Mouse (Mus musculus) myocyte (in vitro differentiated cells): ENCODE measurements at regions not wholly inside any gene's neighbourhood (a gene's known extent, or its start where the extent isn't known, plus 50 kb on each side); places are given as distances from the start of the nearest gene placed in this dataset.

Source experiments
- H3K27me3 ChIP-seq: one replicate; pipeline ENCODE4 v1.6.1; 2011; ENCODE audit not compliant: control insufficient read depth, insufficient read depth, insufficient read length
- H3K36me3 ChIP-seq: one replicate; pipeline ENCODE4 v1.6.1; 2011; ENCODE audit not compliant: control insufficient read depth, insufficient read depth
- H3K4me2 ChIP-seq: one replicate; pipeline ENCODE4 v1.6.1; 2011; ENCODE audit warnings: low read depth, control low read depth
- H3K4me3 ChIP-seq: one replicate; pipeline ENCODE4 v1.5.1; 2011; ENCODE audit warnings: mild to moderate bottlenecking, control low read depth, moderate library complexity
- H3K79me2 ChIP-seq: one replicate; pipeline ENCODE4 v1.6.1; 2011; ENCODE audit not compliant: control insufficient read depth, insufficient read depth
- H3ac ChIP-seq: one replicate; pipeline ENCODE4 v1.6.1; 2011; ENCODE audit not compliant: control insufficient read depth, insufficient read length
- CEBPB ChIP-seq: IDR thresholded peaks from 2 replicates; pipeline ENCODE4 v1.6.1; 2011; ENCODE audit warnings: mild to moderate bottlenecking, moderate library complexity; ENCODE audit not compliant: poor library complexity, insufficient read depth, severe bottlenecking
- E2F4 ChIP-seq: IDR thresholded peaks from one replicate; pipeline ENCODE4 v1.6.1; 2011; ENCODE audit warnings: mild to moderate bottlenecking, control low read depth, moderate library complexity; ENCODE audit not compliant: insufficient read depth
- MAX ChIP-seq: IDR thresholded peaks from one replicate; pipeline ENCODE4 v1.6.1; 2011; ENCODE audit warnings: low read depth, mild to moderate bottlenecking, control low read depth
- MYOD1 ChIP-seq, 3 experiments: IDR thresholded peaks; one replicate each; pipeline ENCODE4 v1.6.1; 2011; ENCODE audit warnings: control low read depth in 2 of 3, low read depth in 2 of 3, mild to moderate bottlenecking in 2 of 3, moderate library complexity in 1 of 3; ENCODE audit not compliant: insufficient read length in 2 of 3, control insufficient read depth in 1 of 3
- MYOG ChIP-seq, 3 experiments: IDR thresholded peaks; one replicate each; pipeline ENCODE4 v1.6.1; 2011; ENCODE audit warnings: control low read depth in 2 of 3, low read depth in 2 of 3, mild to moderate bottlenecking in 2 of 3; ENCODE audit not compliant: insufficient read length in 2 of 3, control insufficient read depth in 1 of 3, insufficient read depth in 1 of 3
- POLR2A ChIP-seq: IDR thresholded peaks from one replicate; pipeline ENCODE4 v1.6.1; 2011; ENCODE audit warnings: low read depth, mild to moderate bottlenecking, control low read depth, moderate library complexity; ENCODE audit not compliant: insufficient read length
- POLR2AphosphoS2 ChIP-seq: IDR thresholded peaks from one replicate; pipeline ENCODE4 v1.6.1; 2011; ENCODE audit warnings: low read depth, control low read depth; ENCODE audit not compliant: insufficient read length
- REST ChIP-seq: IDR thresholded peaks from one replicate; pipeline ENCODE4 v1.6.1; 2011; ENCODE audit warnings: mild to moderate bottlenecking, control low read depth, moderate library complexity; ENCODE audit not compliant: insufficient read depth, insufficient read length
- SRF ChIP-seq: IDR thresholded peaks from one replicate; pipeline ENCODE4 v1.6.1; 2011; ENCODE audit warnings: low read depth; ENCODE audit not compliant: control insufficient read depth, insufficient read length
- TCF12 ChIP-seq: IDR thresholded peaks from one replicate; pipeline ENCODE4 v1.6.1; 2011; ENCODE audit warnings: mild to moderate bottlenecking, control low read depth; ENCODE audit not compliant: poor library complexity, insufficient read depth, severe bottlenecking
- TCF3 ChIP-seq: IDR thresholded peaks from one replicate; pipeline ENCODE4 v1.6.1; 2011; ENCODE audit warnings: low read depth, control low read depth; ENCODE audit not compliant: insufficient read length
- USF1 ChIP-seq: IDR thresholded peaks from one replicate; pipeline ENCODE4 v1.6.1; 2011; ENCODE audit warnings: low read depth, mild to moderate bottlenecking, control low read depth, moderate library complexity

- H3K79me2 ChIP-seq = no peaks in the 10 kb centered on the region
- H3K27me3 ChIP-seq = peaks cover 6% of the 10 kb centered on the region
- H3K4me2 ChIP-seq = no peak overlapping the region
- TF ChIP-seq MYOD1 (IDR thresholded peaks at IDR 0.05; ENCODE audit: control insufficient read depth in 1 of 3, insufficient read length in 2 of 3, low read depth in 2 of 3) (no peak), REST (no peak)
- no peak overlapping the region for H3K4me3 ChIP-seq
- H3K36me3 ChIP-seq = no peaks in the 10 kb centered on the region
- no peak overlapping the region for H3ac ChIP-seq
These were observed 156.2 kb downstream of the Fam43a start for GRCm38 (mm10) chr16:30755771-30756170.

GRCm38 (mm10) chr16:30756678-30757077, 157.2 kb downstream of the Fam43a start:
- Histone ChIP-seq H3ac (no peak overlapping the region), H3K4me3 (no peak overlapping the region), H3K79me2 (no peaks in the 10 kb centered on the region), H3K27me3 (peaks cover 3% of the 10 kb centered on the region), H3K4me2 (no peak overlapping the region), H3K36me3 (no peaks in the 10 kb centered on the region)
- TF ChIP-seq MAX = no peak
- TF ChIP-seq MYOG (IDR thresholded peaks at IDR 0.05; ENCODE audit: control insufficient read depth in 1 of 3, insufficient read depth in 1 of 3, insufficient read length in 2 of 3, low read depth in 2 of 3) = no peak
- TF ChIP-seq CEBPB = no peak

DNA sequence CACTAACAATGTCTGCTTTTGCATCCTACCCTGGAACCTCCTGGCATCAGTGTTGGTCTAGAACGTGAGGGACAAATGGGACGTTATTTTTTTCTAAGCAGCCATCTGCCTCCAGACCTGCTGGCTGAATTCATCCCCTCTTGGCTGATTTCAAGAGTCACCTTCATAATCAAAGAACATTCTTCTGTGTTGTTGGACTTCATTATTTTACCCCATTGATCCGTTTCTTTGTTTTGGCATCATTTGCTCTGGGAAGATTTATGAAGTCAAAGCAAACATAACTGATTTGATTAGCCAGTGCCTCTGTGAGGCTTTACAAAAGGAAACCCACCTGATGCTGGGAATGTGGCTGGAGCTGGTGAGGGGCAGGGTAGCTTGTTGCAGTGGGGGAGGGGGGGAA, 158.0 kb downstream of the Fam43a start:
- no peaks in the 10 kb centered on the region for H3K27me3 ChIP-seq
- no peak overlapping the region for H3ac ChIP-seq
- no peaks in the 10 kb centered on the region for H3K79me2 ChIP-seq
- no peak overlapping the region for H3K4me3 ChIP-seq
- H3K36me3 ChIP-seq = no peaks in the 10 kb centered on the region
- no peak overlapping the region for H3K4me2 ChIP-seq
- TF ChIP-seq MAX = no peak
- no peak for TF ChIP-seq REST
- TF ChIP-seq POLR2A = no peak
- no peak for TF ChIP-seq TCF12
- no peak for TF ChIP-seq TCF3
- no peak for TF ChIP-seq E2F4
- TF ChIP-seq SRF = no peak
- no peak for TF ChIP-seq CEBPB

DNA sequence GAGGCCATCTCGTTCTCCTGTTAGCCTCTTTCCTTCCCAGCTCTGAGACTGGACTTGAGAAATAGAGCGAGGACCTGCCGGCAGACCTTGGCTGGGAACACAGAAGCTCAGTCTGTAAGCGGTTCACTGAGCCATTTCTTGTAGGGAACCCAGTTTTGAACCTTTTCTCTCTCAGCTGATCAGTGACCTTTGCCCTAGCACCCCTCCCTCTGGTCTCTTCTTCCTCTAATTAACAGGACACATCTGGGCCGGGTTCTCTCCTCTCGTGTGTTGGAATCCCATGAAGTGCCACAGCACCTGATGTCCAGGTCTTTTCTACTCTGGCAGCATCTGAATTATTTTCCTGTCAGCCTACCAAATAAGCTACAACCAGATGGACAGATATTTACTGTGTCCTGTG, 158.5 kb downstream of the Fam43a start:
- TF ChIP-seq MYOG (IDR thresholded peaks at IDR 0.05; ENCODE audit: control insufficient read depth in 1 of 3, insufficient read depth in 1 of 3, insufficient read length in 2 of 3, low read depth in 2 of 3) = no peak
- no peak for TF ChIP-seq CEBPB
- TF ChIP-seq MYOD1 (IDR thresholded peaks at IDR 0.05; ENCODE audit: control insufficient read depth in 1 of 3, insufficient read length in 2 of 3, low read depth in 2 of 3) = no peak
- TF ChIP-seq REST = no peak
- TF ChIP-seq SRF = no peak
- TF ChIP-seq TCF3 = no peak
- no peak for TF ChIP-seq USF1
- no peak for TF ChIP-seq MAX
- TF ChIP-seq TCF12 = no peak
- no peak for TF ChIP-seq POLR2A
- TF ChIP-seq E2F4 = no peak
- TF ChIP-seq POLR2AphosphoS2 = no peak
- Histone ChIP-seq H3K4me3 (no peak overlapping the region), H3K36me3 (no peaks in the 10 kb centered on the region), H3K4me2 (no peak overlapping the region), H3K79me2 (no peaks in the 10 kb centered on the region), H3K27me3 (no peaks in the 10 kb centered on the region), H3ac (no peak overlapping the region)

DNA sequence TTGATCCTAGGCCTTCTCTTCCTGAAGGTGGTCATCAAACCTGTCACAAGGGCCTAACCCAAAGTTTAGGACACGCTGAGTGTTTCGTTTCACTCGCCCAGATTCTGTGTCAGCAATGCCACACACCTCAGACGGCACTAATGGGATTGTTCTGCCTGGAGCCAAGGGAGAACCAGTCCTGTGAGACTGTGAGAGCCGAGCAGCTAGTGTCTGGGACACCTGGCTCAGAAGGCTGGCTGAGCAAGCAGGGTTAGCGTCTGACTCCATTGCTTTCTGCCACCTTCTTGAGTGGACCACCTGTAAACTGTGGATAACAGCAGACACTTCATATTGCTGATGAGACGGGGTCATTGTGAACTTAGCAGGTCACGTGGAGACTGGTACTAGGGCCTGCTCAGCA, 160.0 kb downstream of the Fam43a start:
- H3ac ChIP-seq = no peak overlapping the region
- no peaks in the 10 kb centered on the region for H3K27me3 ChIP-seq
- TF ChIP-seq E2F4 = no peak
- no peak for TF ChIP-seq CEBPB
- no peak for TF ChIP-seq POLR2AphosphoS2
- no peak for TF ChIP-seq MYOG (IDR thresholded peaks at IDR 0.05; ENCODE audit: control insufficient read depth in 1 of 3, insufficient read depth in 1 of 3, insufficient read length in 2 of 3, low read depth in 2 of 3)
- TF ChIP-seq MAX = no peak
- TF ChIP-seq USF1 = no peak
- TF ChIP-seq REST = no peak
- no peak for TF ChIP-seq MYOD1 (IDR thresholded peaks at IDR 0.05; ENCODE audit: control insufficient read depth in 1 of 3, insufficient read length in 2 of 3, low read depth in 2 of 3)
- no peak overlapping the region for H3K4me3 ChIP-seq
- no peaks in the 10 kb centered on the region for H3K36me3 ChIP-seq
- no peak overlapping the region for H3K4me2 ChIP-seq
- no peaks in the 10 kb centered on the region for H3K79me2 ChIP-seq

DNA sequence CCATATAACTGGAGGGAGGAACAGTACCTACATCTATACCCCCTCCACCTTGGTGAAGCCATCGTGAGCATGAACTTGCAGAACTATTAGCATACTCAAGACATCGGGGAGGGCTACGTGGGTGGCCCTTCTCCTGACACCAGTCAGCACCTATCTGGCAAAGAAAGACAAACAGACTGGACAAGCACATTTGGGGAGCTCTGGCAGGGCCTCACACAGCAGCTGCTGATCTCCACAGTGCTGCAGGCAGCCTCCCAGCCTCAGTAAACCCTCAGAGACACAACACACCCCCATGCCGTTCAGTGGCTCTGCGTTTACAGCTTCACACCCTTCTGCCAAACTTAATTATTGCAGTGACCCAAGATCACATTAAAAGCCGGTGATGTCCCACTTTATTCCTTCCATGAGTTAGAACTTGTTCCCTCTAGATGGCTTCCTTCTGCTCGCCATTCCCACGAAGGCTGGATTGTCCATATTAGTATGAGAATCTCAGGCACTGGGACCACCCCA, 161.7 kb downstream of the Fam43a start:
- Histone ChIP-seq H3K4me2 (no peak overlapping the region), H3K36me3 (no peaks in the 10 kb centered on the region), H3K4me3 (no peak overlapping the region), H3K27me3 (no peaks in the 10 kb centered on the region), H3K79me2 (no peaks in the 10 kb centered on the region), H3ac (no peak overlapping the region)
- no peak for TF ChIP-seq E2F4
- TF ChIP-seq TCF3 = no peak
- no peak for TF ChIP-seq TCF12
- TF ChIP-seq CEBPB = no peak
- no peak for TF ChIP-seq MYOD1 (IDR thresholded peaks at IDR 0.05; ENCODE audit: control insufficient read depth in 1 of 3, insufficient read length in 2 of 3, low read depth in 2 of 3)
- no peak for TF ChIP-seq SRF
- TF ChIP-seq POLR2A = no peak
- TF ChIP-seq POLR2AphosphoS2 = no peak
- no peak for TF ChIP-seq MAX
- no peak for TF ChIP-seq MYOG (IDR thresholded peaks at IDR 0.05; ENCODE audit: control insufficient read depth in 1 of 3, insufficient read depth in 1 of 3, insufficient read length in 2 of 3, low read depth in 2 of 3)
- TF ChIP-seq USF1 = no peak
- TF ChIP-seq REST = no peak
